Mouse (Mus musculus): ENCODE measurements at regions not wholly inside any gene's neighbourhood (a gene's known extent, or its start where the extent isn't known, plus 50 kb on each side); places are given as distances from the start of the nearest gene placed in this dataset.

DNA sequence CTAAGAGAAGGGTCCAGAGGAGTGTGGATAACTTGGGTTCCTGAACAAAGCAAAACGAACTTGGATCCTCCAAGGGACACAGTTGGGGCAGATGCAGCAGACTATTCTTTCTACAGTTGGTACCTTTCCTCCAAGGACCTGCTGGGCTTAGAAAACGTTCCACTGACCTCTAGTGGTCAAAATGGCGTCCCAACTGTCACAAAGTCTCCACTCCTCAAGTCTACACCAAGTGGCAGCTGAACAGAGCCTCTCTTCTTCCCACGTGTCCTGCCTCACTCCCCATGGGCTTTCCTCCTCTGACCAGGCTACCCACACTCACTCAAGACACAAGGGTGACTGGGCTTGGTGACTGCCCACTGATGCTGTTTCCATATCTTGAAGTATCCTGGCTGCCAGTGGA lies 67.1 kb upstream of the Parp11 start:
- peak; percentile 36 to 58 for DNase-seq (ENCODE audit: low spot score in 2 of 2)

DNA sequence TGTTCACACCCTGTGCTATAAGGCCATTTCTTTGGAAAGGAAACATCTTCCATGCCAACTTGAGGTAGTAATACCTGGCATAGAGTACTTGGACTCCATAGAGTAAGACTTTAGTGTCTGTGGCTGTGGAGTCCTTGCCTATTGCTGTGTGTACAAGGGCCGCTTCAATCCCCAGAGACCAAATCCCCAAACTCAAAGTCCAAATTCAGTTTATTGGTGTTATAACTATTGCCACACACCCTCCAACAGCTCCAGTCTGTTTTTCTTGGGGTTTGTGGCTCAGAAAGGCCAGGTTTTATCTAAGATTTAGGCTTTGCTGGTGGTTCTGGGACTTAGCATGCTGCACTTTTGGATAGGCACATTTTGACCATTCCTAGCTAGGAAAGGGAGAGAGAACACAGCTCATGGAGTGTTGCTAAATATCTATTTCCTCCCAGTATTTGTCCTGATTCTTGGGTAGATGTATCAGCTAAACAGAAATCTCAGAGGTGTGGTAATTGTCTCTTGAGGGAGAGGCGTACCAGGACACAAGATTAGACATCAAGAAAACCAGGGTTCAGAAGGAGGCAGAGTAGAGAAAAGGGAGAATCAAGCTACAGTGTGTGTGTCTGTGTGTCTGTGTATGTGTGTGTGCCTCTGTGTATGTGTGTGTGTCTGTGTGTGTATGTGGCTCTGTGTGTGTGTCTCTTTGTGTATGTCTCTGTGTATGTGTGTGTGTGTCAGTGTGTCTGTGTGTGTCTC lies 65.3 kb upstream of the Parp11 start:
- no peak for DNase-seq (ENCODE audit: low spot score in 2 of 2)

DNA sequence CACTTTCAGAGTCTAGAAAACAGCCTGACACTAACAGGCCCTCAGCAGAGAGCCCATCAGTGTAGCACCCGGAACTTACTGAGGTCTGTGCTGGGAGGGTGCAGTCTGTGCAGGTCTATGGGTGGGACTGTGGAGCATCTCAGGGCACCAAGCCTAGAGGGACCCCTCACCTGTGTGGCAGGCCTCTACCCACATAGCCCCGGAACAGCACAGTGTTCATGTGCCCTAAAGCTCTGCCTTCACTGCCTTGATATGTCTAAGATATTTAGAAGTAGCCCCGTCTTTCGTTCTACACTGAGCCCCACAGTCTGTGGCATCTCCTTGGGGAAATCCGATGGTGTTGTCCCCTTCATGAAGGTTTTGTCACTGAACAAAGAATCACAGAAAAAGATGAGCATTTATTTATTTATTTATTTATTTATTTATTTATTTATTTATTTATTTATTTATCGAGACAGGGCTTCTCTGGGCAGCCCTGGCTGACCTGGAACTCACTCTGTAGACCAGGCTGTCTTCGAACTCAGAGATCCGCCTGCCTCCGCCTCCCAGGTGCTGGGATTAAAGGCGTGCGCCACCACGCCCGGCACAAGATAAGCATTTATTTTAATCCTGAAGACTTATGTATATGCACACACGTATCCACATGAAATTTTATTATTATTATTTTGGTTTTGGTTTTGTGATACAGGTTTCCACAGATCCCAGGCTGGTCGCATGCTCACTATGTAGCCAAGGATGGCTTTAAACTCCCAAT lies 55.2 kb upstream of the Parp11 start:
- DNase-seq (ENCODE audit: low spot score in 2 of 2), result no peak

- DNase-seq (ENCODE audit: low spot score in 2 of 2), result no peak
Measured at GRCm38 (mm10) chr6:127392012-127392798, 54.4 kb upstream of the Parp11 start.

GRCm38 (mm10) chr6:127392799-127393172 lies 53.9 kb upstream of the Parp11 start:
- DNase-seq (ENCODE audit: low spot score in 2 of 2), result no peak

DNA sequence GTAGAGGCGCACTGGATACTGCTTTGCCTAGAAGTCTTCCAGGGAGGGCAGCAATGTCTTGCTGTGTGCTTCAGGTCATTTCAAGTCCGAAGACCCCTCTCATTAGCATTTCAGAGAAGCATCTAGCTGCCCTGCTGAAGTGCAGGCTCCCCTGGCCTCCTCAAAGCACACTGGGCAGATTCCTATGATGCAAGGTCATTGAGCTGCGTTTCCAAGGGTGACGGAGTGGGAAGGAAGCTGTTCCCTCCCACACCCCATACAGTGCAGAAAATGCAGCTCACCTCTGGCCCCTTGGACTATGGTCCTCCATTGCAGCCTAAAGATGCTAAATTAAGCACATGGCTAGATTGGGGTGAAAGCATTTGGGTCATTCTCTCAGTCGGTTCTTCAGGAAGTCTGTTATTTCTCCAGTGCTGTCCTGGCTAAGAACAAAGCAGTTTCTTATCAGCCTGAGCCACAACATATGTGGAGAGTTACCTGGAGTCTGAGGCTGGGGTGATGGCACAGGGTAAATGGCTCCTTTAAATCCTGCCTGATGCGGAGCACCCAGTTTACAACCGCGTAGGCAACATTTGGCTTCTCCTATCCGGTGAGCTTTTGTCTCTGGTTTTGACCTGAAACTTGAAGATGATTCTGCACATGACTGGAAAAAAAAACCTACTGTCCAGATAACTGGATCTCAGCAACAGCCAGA lies 52.6 kb upstream of the Parp11 start:
- DNase-seq (ENCODE audit: low spot score in 2 of 2), result no peak

Measured in spleen, postnatal 10 days (tissue).